Mouse (Mus musculus) gastrocnemius, adult 2 months (tissue): ENCODE results near the gene Ank3. TPM values are rescaled to one million over a fixed set of nuclear protein-coding genes. Genes with fewer than 3 reads are reported as not detected.

Experiments
- DNase-seq: peaks from one replicate; pipeline ENCODE4 v3.0.0; 2022
- H3K27ac ChIP-seq: fragments of 200-600 bp; 2 replicates; pipeline ENCODE4 v1.8.1; 2022; ENCODE audit warnings: mild to moderate bottlenecking
- H3K4me3 ChIP-seq: fragments of 200-600 bp; 2 replicates; pipeline ENCODE4 v1.8.1; 2022; ENCODE audit warnings: mild to moderate bottlenecking, moderate library complexity
- CTCF ChIP-seq: fragments of 200-600 bp; IDR thresholded peaks from 2 replicates; pipeline ENCODE4 v1.8.1; 2022; ENCODE audit warnings: antibody characterized with exemption, mild to moderate bottlenecking, moderate library complexity
- intact Hi-C: fragments of 180-260 bp; cut with DNase I; formaldehyde crosslinking; loops from one replicate; pipeline ENCODE4 v1.15.1; 2025
- total RNA-seq, 2 experiments: library from RNA; stranded (reverse); gene quantifications; 2 replicates each; pipeline ENCODE4 v1.2.3; 2021

Ank3 gene
- total RNA-seq, 2 experiments from 2014 or later = 97.9 to 110 TPM

DNA sequence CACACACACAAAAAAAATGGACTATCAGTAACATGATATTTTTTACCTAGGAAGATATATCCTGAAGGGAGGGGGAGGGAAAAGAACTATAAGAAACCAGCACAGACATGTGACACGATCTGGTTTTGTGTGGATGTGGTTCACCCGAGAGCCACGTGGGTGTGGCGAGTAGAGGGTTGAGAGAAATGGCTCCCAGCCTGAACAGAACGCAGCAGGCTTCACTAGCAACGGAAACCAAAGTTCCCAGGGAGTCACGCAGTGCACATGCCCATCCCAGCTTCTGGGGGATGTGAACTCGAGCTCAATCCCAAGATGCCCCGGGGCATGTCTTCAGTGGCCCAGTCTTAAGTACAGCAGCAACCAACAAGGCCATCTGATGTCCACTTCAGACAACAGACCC lies 607.8 kb downstream of the Ank3 start:
- H3K27ac ChIP-seq = no peak overlapping the region
- H3K4me3 ChIP-seq = no peak overlapping the region
- DNase-seq = no peak
- TF ChIP-seq CTCF = no peak
- intact Hi-C loops = no loop called here

DNA sequence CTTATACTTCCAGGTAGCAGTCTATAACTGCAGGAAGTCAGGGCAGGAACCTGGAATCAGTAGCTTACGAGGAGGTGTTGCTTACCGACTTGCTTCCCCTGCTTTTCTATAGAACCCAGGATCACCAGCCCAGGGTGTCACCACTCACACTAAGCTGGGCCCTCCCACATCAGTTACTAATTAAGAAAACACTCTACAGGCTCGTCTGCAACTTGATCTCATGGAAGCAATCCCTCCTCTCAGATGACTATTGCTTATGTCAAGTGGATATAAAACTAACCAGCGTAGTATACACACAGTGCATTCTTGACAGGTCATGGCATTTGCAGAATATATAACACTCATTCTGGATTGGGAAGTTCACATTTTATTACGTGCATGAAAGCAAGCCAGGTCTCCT lies 613.2 kb downstream of the Ank3 start:
- intact Hi-C loops = no loop called here
- no peak for DNase-seq
- Histone ChIP-seq H3K4me3 (no peak overlapping the region), H3K27ac (no peak overlapping the region; the same call in 1 of the 2 replicates)
- TF ChIP-seq CTCF = no peak

DNA sequence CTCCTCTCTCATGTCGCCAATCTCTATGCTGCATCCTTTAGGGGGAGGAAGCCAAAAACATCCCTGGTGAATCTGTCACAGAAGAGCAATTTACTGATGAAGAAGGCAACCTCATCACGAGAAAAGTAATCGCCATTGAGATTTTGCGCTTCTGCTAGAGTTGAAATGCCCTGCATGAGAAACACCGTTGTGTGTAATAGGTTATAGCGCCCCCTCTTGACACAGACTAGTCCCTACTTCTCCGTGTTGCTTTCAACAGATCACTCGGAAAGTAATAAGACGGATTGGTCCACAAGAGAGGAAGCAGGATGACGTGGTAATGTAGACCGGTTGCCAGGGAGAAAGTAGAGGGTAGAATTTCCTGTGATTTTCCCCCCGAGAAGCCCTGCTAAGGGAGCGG lies 615.4 kb downstream of the Ank3 start:
- no peak for DNase-seq
- TF ChIP-seq CTCF = no peak
- H3K4me3 ChIP-seq = no peak overlapping the region
- intact Hi-C loops = no loop called here
- H3K27ac ChIP-seq = no peak overlapping the region

DNA sequence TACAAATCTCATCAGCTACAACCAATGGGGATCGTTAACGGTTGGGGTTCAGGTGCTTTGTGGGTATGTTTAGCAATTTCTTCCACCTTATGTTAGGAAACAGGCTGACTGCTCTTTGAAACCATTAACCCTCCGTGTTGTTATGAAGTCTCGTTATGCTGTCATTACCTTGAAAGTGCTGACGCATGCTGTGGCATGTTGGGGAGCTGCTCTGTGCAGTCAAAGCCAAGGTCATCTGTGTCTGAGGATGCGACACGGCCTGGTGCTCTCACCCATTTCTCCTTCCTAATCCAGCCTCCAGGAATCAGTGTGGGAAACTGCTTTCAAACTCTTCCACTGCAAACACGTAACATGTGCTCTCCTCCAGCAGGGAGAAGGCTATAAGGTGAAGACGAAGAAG lies 616.6 kb downstream of the Ank3 start:
- intact Hi-C loops = no loop called here
- no peak for TF ChIP-seq CTCF
- H3K27ac ChIP-seq = no peak overlapping the region
- no peak overlapping the region for H3K4me3 ChIP-seq
- no peak for DNase-seq

DNA sequence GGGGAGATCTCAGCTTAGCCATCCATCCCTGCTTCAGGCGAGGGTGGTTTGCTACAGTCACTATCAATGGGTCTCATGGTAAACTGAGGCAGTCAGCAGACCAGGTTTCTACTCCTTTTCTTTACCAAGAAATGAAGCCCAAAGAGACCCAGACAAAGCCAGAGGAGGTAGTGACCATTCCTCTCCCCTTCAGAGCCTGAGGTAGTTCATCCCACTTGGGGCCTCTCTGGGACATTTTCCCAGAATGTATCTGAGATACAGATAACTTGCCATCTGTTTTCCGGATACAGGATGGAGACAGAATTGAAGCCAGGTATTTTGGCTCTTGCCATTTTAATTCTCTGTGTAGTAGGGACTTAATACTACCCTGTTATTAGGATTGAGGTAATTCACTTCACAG lies 620.1 kb downstream of the Ank3 start:
- DNase-seq = no peak
- Histone ChIP-seq H3K4me3 (no peak overlapping the region), H3K27ac (no peak overlapping the region)
- intact Hi-C loops = no loop called here
- TF ChIP-seq CTCF = no peak

DNA sequence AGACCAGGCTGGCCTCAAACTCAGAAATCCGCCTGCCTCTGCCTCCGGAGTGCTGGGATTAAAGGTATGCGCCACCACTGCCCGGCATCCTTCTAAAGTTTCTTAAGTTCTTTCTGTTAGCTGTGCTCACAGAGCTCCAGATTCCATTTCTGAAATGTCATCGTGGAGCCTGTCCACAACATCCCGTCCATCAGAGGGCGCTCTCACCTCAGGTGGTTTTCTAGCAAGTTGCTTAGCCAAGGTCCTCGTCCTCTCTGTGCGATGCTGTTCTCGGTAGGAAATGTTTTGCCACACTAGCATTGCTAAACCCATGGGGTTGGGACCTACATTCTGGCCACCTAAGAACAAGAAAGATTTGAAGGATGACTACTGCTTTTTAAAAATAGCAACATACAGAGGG lies 623.1 kb downstream of the Ank3 start:
- no peak overlapping the region for H3K4me3 ChIP-seq
- intact Hi-C loops = loop anchor here (1.0 to 5.0 kb wide), 3 partner anchors 75 to 276 kb away; partner anchors contain the start of gene Ccdc6
- DNase-seq = peak; percentile 88

DNA sequence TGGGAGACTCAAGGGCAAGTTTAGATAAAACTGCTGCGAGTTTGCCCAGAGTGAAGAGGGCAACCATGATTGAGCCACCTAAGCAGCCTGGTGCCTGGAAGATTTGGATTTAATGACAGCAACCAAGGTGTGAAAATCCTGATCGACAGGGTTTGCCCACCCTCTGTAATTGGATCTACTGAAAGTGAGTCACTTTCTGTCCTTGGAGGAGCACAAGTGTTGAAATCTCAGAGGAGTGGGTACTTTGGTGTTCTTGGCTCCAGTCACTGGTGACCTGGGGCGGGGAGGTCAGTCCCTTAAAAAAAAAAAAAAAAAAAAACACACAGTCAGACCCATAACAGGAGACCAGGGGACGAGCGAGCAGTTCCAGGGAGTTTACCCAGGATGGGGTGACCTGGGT lies 624.0 kb downstream of the Ank3 start:
- Histone ChIP-seq H3K4me3 (no peak overlapping the region), H3K27ac (peak overlapping the region; percentile 82)
- intact Hi-C loops = loop anchor here (2.0 to 5.0 kb wide), 2 partner anchors 74 to 275 kb away; partner anchors contain the start of gene Ccdc6
- TF ChIP-seq CTCF = no peak
- peak; percentile 64 for DNase-seq

More for the DNA sequence above, 623.1 kb downstream of the Ank3 start:
- TF ChIP-seq CTCF = peak; percentile 79
- H3K27ac ChIP-seq = peak overlapping the region; percentile 82

DNA sequence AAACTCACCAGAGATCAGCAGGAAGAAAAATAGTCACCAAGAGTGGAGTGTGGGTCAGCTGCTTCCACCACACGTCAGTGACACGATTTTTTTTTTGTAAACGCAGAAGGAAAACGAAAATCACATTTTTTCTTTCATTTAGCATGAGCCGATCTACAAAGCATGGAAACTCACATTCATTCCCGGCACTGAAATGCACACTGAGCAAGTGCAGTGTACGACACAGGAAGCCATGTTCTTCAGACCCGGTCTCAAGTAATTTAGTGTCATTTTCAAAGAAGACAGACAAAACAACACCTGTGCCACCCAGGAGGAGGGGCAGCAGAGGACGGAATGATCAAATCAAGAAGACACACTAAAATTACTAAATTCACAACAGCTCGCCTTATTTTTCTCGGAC lies 625.3 kb downstream of the Ank3 start:
- TF ChIP-seq CTCF = no peak
- intact Hi-C loops = loop anchor here (2.0 to 5.0 kb wide), 2 partner anchors 73 to 273 kb away; partner anchors contain the start of gene Ccdc6
- peak overlapping the region; percentile 82 for H3K27ac ChIP-seq
- DNase-seq = no peak
- no peak overlapping the region for H3K4me3 ChIP-seq

DNA sequence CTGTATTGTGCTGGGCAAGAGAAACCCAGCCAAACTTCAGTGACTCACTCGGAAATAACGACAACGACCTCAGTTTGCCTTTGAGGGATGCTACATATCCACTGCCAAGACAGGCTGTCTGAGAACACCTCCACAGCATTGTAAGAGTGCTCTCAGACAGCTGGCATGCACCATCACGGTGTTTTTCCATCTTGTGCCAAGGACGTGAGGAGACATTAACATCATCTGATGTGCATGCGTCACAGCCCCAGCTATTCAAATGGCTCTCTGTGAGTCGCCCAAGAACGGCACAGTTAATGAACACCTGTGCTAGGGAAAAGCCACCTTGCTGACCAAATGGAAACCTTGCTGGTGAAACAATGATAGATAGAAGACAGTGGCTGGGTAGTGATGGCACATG lies 633.4 kb downstream of the Ank3 start:
- intact Hi-C loops = no loop called here
- Histone ChIP-seq H3K27ac (no peak overlapping the region), H3K4me3 (no peak overlapping the region)
- no peak for TF ChIP-seq CTCF
- DNase-seq = no peak

DNA sequence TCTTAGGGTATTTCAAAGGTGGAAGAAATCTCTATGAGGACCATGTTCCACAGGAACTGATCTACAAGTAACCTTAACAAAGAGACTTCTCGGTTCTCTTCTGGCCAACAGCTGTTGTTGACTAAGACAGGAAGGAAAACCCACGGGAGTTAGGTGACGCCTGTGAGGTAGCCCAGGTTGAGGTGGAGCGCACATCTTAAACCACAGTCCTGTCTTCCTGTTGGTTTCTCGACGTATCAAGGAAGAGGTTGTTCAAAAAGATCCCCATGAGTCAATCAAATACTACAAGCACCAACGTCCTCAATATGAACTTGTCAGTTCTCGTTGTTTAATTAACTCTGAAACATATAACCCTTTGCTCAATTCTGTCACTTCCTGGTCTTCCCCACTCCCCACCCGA lies 634.4 kb downstream of the Ank3 start:
- intact Hi-C loops = no loop called here

DNA sequence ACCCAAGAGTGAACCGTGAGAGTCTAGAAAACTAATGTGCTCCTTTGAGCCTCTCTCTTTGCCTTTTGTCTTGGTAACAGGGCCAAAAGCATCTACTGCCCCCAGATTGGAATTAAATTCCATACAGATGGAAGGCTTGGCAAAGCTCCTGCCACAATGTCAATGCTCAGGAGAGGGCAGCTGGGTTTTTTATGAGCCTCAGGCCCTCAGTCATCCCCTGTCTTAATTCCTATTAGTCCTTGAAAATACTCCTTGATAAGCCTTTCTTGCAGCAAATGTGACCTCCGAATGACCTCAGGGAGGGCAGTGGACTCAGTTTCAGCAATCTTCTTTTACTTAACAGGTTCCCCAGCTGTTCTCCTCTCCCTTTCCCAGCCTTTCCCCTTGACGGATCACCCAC lies 635.3 kb downstream of the Ank3 start:
- DNase-seq = no peak
- intact Hi-C loops = no loop called here
- H3K27ac ChIP-seq = no peak overlapping the region
- no peak for TF ChIP-seq CTCF
- no peak overlapping the region for H3K4me3 ChIP-seq

More for the DNA sequence above, 634.4 kb downstream of the Ank3 start:
- Histone ChIP-seq H3K4me3 (no peak overlapping the region), H3K27ac (no peak overlapping the region)
- no peak for TF ChIP-seq CTCF
- DNase-seq = no peak

DNA sequence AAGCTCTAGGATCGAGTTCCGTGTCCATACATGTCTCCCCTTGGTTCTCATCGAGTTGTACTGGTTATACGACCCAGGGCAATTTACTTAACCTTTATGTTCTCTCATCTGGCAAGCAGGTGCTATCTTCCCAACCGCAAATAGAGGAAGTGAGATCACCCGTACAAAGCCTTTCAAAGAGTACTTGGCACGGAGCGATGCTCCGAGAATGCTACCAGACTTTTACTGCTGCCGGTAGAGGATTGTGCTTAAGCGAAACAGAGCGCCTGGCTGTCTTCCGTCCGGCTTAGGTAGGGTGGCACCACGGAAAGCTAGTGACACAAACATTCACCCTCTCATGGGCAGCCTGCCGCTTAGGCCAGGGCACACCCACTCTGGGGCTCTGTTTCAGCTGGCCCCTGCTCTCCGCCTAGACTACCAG lies 641.3 kb downstream of the Ank3 start:
- TF ChIP-seq CTCF = no peak
- Histone ChIP-seq H3K4me3 (peak overlapping the region; percentile 50), H3K27ac (peak overlapping the region; percentile 90)
- intact Hi-C loops = loop anchor here (5.0 kb wide), 1 partner anchor 57 kb away; the partner anchor contains the start of gene Ccdc6
- peak; percentile 82 for DNase-seq

DNA sequence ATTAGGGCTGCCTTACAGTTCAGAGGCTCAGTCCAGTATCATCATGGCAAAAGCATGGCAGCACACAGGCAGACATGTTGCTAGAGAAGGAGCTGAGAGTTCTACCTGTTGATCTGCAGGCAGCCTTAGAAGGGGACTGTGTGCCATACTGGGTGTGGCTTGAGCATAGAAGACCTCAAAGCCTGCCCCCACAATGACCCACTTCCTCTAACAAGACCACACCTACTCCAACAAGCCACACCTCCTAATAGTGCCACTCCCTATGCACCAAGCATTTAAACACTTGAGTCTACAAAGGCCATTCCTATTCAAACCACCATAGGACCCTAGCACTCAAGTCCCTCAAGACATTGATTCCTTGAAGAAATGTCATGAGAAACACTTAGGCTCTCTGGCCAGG lies 643.0 kb downstream of the Ank3 start:
- no peak overlapping the region for H3K4me3 ChIP-seq
- peak overlapping the region; percentile 90 for H3K27ac ChIP-seq
- no peak for TF ChIP-seq CTCF
- DNase-seq = no peak
- intact Hi-C loops = loop anchor here (5.0 kb wide), 1 partner anchor 56 kb away; the partner anchor contains the start of gene Ccdc6

DNA sequence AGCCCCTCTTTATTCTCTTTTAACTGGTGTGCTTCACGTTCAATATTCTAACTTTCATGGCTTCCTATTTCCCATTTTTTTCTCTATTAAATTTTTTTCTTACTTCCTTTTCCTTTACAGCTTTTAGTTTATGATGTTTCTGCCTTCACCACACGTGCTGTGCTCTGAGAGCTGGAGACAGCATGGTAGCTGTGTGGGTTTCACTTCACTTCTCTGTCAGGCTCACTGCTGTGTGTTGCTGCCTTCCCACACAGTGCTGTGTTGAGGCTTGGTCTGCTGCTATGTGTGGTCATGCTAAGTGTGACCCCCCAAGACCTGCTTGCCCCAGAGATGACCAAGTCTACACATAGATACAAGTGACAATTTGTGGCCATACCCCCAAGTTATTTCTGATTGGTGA lies 647.1 kb downstream of the Ank3 start:
- intact Hi-C loops = no loop called here
- no peak overlapping the region for H3K4me3 ChIP-seq
- DNase-seq = no peak
- TF ChIP-seq CTCF = no peak
- H3K27ac ChIP-seq = no peak overlapping the region
